Mouse (Mus musculus) R1 (cell line): ENCODE measurements around the gene Rtp2.

ENCODE experiments used
- DNase-seq: peaks from one replicate; pipeline ENCODE4 v3.0.0-alpha.2; 2018; ENCODE audit warnings: low read depth, low spot score

The Rtp2 gene

DNA sequence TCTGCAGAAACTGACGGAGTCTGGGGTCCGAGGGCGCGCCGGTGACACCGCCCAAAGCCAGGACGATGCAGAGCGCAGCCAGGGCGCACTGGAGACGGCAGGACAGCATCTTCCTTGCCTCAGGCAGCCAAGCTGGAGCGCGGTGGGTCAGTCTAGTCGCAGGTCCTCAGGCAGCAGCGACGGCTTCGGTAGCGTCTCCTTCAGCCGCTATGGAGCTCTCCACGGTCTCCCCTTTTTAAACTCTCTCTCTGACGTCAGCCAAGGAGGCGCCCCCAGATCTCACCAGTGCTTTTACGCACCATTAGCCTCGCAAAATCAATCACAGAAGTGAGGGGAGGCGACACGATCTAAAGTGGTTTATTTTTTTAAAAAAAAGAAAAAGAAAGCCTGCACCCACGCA, 41.6 kb downstream of the Rtp2 start, which contains the start of gene Sst:
Sst (minus strand) TSS at position 323 of the 400 bp plus-strand sequence.
- DNase-seq = no peak

GRCm38 (mm10) chr16:23890151-23890550, 42.0 kb downstream of the Rtp2 start:
- DNase-seq = peak; percentile 64

GRCm38 (mm10) chr16:23887910-23888579, 44.1 kb downstream of the Rtp2 start:
- DNase-seq = no peak

- DNase-seq = no peak
Observed at GRCm38 (mm10) chr16:23885098-23885497, 47.1 kb downstream of the Rtp2 start.
